Mouse (Mus musculus) activated CD4-positive, CD25-positive, alpha-beta regulatory T cell, adult 9 weeks (primary cell): Measurements from ENCODE around the gene Lrrc15. TPM values are rescaled to one million over a fixed set of nuclear protein-coding genes. Genes with fewer than 3 reads are reported as not detected.

ENCODE experiments used
- polyA plus RNA-seq: library from polyadenylated mRNA; unstranded; fragments of 100-300 nt; shearing (Covaris generic); gene quantifications from one replicate; pipeline ENCODE4 v1.2.1, GENCODE M21; 2017

Gene Lrrc15
- polyA plus RNA-seq: not detected

DNA sequence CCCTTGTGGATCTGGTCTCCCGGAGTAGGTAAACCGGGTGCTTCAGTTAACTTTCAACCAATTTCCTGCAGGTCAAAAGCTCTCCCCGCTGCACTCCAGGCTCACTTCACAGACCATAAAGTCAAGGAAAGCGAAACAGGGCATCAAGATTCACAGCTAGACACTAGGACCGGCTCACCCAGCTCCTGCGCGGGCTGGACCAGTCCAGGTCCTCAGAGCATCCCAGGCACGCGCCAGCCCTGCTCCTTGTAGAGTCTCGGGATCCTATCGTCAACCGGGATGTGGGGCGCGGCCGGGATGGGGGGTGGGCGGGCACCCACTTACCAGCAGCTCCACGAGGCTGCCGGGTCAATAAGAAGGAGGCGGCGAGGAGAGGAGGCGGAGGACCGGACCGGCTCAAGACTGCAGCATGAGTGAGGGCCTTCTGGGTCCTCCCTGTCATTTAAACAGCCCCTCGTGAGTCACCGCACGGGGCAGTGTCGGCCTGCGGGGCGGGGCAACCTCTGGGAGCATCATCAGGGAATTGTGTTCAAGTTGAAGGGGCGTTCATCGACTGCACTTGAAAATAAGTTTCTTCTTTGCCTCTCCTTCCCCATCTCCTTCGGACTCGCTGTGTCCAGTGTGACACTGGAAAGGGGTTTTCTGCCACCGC is at the start of gene Lrrc15:
Lrrc15 (minus strand) TSS at position 413 of the 652 bp plus-strand sequence.

DNA sequence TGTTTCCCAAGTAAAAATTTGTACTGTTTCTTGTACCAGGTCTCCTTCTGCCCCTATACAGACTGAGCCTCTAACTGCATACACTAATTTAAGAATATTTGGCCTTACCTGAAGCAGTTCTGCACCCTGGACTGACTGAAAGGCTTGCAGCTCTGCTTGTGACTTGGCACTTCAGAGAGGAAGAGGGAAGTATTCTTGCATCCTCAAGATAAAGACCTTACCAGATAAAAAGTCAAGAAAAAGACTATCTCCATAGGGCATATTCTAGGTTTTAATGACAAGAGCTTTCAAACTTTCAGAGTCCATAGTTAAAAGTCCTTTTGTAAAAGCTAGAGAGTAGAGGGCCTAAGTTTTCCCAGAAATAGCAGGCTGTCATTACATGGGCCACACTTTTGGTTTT is 27.6 kb upstream of the Lrrc15 start, which contains the start of gene Gp5:
Gp5 (minus strand) TSS at position 133 of the 400 bp plus-strand sequence.

DNA sequence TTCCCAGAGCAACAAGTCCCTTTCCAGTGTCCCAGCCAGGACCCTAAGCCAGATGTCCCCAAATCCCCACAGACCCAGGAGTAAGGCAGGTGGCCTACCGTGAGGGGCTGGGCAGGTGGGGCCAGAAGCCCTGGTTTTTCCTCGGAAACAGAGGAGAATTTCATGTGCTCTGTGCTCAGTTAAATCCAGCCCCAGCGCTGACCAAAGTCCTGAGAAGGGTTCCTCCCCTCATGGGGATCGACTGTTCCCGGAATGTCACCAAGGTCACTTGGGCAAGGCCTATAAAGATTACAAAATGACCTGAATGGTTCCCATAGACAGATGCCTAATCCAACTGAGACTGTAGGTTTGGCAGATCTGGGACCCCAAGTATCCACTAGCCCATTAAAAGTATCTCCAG is 15.7 kb downstream of the Lrrc15 start, which contains the start of gene Cpn2:
Cpn2 (minus strand) TSS at position 141 of the 400 bp plus-strand sequence.

Other genes starting within 250 kb of the Lrrc15 start
- gene Hes1, start 218.9 kb downstream of the Lrrc15 start, polyA plus RNA-seq: not detected
- not detected for gene Cpn2, start 15.8 kb downstream of the Lrrc15 start, polyA plus RNA-seq
- gene Gp5, start 27.5 kb upstream of the Lrrc15 start, polyA plus RNA-seq: not detected
- 5.2 TPM for gene Atp13a3, start 122.7 kb upstream of the Lrrc15 start, polyA plus RNA-seq